Mouse (Mus musculus): ENCODE results near the gene En1. TPM values are rescaled to one million over a fixed set of nuclear protein-coding genes. Genes with fewer than 3 reads are reported as not detected.

En1 gene
- total and polyA plus RNA-seq, 3 experiments, result not detected

DNA sequence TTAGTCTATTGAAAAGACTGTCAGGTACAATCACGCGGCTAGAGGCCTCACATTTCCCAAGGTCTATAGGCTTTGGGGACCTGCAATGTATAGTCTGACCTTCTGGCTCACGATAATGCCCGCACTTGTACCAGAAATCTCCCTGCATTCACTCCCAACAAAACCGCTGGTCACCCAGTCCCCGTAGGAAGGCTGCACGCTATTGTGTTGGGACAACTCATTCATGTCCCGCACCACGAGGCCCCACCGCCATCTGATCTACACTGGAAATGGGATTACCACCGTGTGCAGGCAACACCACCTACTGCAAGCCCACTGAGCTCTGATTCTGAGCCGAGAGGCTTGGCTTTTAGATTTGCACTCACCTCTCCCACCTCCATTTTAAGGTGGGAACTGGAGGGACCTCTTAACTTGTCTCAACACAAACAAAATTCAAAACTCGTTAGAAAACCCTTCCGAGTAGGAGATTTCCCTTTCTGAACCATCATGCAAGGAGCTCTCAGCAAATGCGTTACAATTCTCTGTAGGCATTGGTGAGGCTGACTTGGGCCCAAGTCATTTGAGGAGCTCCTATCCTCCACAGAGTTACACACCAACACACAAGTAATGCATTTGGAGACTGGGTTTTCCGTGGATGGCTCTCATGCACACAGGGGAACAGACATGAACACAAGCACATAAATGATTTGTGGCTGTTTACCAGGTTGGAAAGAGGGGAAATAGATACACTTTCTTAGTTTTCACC, 3.9 kb upstream of the En1 start:
- Histone ChIP-seq H3K27ac (no peak overlapping the region), H3K36me3 (ENCODE audit: control insufficient read depth, insufficient read depth, low read length) (no peaks in the 10 kb centered on the region), H3K4me1 (ENCODE audit: control insufficient read depth, insufficient read depth, low read length) (no peaks in the 10 kb centered on the region), H3K4me3 (no peak overlapping the region), H3K9ac (ENCODE audit: low read depth, low read length) (no peak overlapping the region), H3K27me3 (ENCODE audit: control insufficient read depth, insufficient read depth, low read length) (peaks cover 33% of the 10 kb centered on the region), H3K79me2 (replicated peaks; ENCODE audit: control insufficient read depth, insufficient read depth, low read length) (no peaks in the 10 kb centered on the region)
- DNase-seq, result no peak
- intact Hi-C loops (cut with DNase I), result loop anchor here (5.0 kb wide), 1 partner anchor 454 kb away; no protein-coding TSS in a partner anchor
- no peak for TF ChIP-seq CTCF (IDR thresholded peaks at IDR 0.05)
- TF ChIP-seq POLR2A (IDR thresholded peaks at IDR 0.05; ENCODE audit: insufficient read depth, low read depth, low read length), result no peak
- no peak for TF ChIP-seq EP300 (IDR thresholded peaks at IDR 0.05; ENCODE audit: insufficient read depth, low read depth, low read length)
- 8% methylated on average over 16 of the region's 16 CpGs for WGBS

DNA sequence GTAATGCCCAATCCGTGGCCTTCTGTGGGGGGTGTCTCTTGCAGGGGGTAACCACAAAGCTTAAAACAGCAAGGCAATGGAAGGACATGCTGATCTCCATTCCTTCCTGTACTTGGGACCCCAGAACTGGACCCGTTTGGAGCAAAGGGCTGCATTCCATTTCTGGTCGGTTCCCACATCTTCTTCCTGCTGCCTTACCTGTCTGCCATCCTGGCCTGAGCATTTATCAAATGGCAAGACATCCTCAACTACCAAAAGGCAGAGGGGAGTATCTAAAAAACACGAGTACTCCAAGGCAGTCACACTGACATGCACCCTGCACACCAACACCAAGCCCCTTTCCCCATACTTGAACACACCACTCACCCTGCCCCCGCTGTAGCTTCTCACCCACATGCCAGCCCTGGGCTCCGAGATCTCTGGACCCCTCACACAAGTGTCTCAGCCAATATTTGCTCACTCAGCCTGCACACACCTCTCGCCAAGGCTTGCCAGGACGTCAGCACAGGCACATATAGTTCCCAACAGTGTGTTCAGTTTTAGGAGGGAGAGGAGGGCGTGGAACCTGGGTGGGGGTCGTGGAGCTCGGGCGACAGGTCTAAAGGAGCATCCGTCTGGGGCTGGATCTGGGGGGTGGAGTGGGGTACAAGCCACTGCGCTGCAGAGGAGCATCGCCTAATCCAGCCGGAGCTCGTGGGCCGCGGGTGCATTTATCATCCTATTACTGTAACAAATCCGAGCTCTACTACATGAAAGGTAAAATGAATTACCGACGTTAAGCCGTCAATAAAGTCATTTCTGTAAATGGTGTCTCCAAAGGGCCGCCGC, 2.7 kb upstream of the En1 start:
- DNase-seq, result no peak
- TF ChIP-seq EP300 (IDR thresholded peaks at IDR 0.05; ENCODE audit: insufficient read depth, low read depth, low read length) (no peak), CTCF (IDR thresholded peaks at IDR 0.05) (no peak)
- H3K27ac ChIP-seq, result no peak overlapping the region
- no peaks in the 10 kb centered on the region for H3K79me2 ChIP-seq (replicated peaks; ENCODE audit: control insufficient read depth, insufficient read depth, low read length)
- WGBS, result 3% methylated on average over 25 of the region's 25 CpGs
- H3K36me3 ChIP-seq (ENCODE audit: control insufficient read depth, insufficient read depth, low read length), result no peaks in the 10 kb centered on the region
- no peak overlapping the region for H3K4me3 ChIP-seq
- no peak overlapping the region for H3K9ac ChIP-seq (ENCODE audit: low read depth, low read length)
- H3K4me1 ChIP-seq (ENCODE audit: control insufficient read depth, insufficient read depth, low read length), result no peaks in the 10 kb centered on the region; the same call in 1 of the 2 replicates
- H3K27me3 ChIP-seq (ENCODE audit: control insufficient read depth, insufficient read depth, low read length), result peaks cover 39% of the 10 kb centered on the region
- intact Hi-C loops (cut with DNase I), result loop anchor here (5.0 kb wide), 1 partner anchor 453 kb away; no protein-coding TSS in a partner anchor

DNA sequence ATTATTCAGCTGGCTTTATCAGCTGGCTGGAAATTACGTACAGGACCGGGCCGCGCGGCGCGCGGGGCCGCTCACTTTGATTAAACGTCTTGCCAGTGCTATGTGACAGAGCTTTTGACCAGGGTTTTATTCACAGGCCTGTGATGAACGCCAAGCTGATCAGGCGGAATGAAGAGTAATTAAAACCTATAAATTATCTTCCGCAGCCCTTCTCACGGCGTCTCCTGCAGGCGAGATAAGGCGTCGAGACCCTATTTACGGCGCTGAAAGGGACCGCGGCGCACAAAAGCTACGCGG, 2.1 kb upstream of the En1 start:
- peaks cover 44% of the 10 kb centered on the region for H3K27me3 ChIP-seq (ENCODE audit: control insufficient read depth, insufficient read depth, low read length)
- no peaks in the 10 kb centered on the region for H3K36me3 ChIP-seq (ENCODE audit: control insufficient read depth, insufficient read depth, low read length)
- no peak for DNase-seq
- TF ChIP-seq POLR2A (IDR thresholded peaks at IDR 0.05; ENCODE audit: insufficient read depth, low read depth, low read length), result no peak
- TF ChIP-seq CTCF (IDR thresholded peaks at IDR 0.05), result no peak
- TF ChIP-seq EP300 (IDR thresholded peaks at IDR 0.05; ENCODE audit: insufficient read depth, low read depth, low read length), result no peak
- intact Hi-C loops (cut with DNase I), result no loop called here
- no peak overlapping the region for H3K9ac ChIP-seq (ENCODE audit: low read depth, low read length)
- no peak overlapping the region for H3K27ac ChIP-seq
- 3% methylated on average over 25 of the region's 25 CpGs for WGBS
- H3K4me1 ChIP-seq (ENCODE audit: control insufficient read depth, insufficient read depth, low read length), result no peaks in the 10 kb centered on the region; the same call in 1 of the 2 replicates
- H3K4me3 ChIP-seq, result no peak overlapping the region
- no peaks in the 10 kb centered on the region for H3K79me2 ChIP-seq (replicated peaks; ENCODE audit: control insufficient read depth, insufficient read depth, low read length)

DNA sequence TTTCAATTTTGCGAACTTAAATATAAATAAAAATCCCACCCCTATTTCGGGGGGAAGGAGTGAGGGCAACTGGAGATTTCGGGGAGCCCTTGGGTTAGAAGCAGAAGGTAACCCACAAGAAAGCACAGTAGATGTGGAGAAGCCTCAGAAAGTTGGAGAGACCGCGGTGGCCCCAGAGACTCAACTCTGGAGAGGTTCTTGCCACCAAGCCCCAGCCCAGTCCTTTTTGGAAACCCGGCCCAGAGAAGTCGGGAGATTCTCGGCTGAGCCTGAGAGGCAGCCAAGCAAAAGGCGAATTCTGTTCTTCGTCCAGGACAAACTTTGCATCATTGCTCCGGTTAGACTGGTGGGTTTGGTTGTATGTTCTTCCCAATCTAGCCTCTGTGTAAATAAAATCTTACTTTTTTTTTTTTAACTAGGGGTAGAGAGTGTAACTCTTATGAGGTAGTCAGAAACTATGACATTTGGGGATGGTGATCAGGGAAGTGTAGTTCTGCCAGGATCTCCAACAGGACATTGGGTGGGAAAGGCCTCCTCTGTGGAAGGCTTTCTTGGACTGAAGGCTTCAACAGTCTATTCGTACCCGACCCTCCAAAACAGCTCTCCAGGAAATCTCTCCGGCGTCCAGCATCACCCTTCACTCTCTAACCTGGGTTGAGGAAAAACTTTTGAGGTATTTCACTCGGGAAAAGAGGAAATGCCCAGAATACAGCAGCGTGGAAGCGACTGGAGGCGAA, 1.5 kb upstream of the En1 start:
- H3K27ac ChIP-seq, result no peak overlapping the region
- intact Hi-C loops (cut with DNase I), result no loop called here
- H3K4me3 ChIP-seq, result no peak overlapping the region
- H3K4me1 ChIP-seq (ENCODE audit: control insufficient read depth, insufficient read depth, low read length), result no peaks in the 10 kb centered on the region; the same call in 1 of the 2 replicates
- H3K36me3 ChIP-seq (ENCODE audit: control insufficient read depth, insufficient read depth, low read length), result no peaks in the 10 kb centered on the region
- TF ChIP-seq POLR2A (IDR thresholded peaks at IDR 0.05; ENCODE audit: insufficient read depth, low read depth, low read length) (no peak), EP300 (IDR thresholded peaks at IDR 0.05; ENCODE audit: insufficient read depth, low read depth, low read length) (no peak), CTCF (IDR thresholded peaks at IDR 0.05) (no peak)
- WGBS, result 3% methylated on average over 19 of the region's 19 CpGs
- H3K79me2 ChIP-seq (replicated peaks; ENCODE audit: control insufficient read depth, insufficient read depth, low read length), result no peaks in the 10 kb centered on the region
- DNase-seq, result no peak
- no peak overlapping the region for H3K9ac ChIP-seq (ENCODE audit: low read depth, low read length)
- H3K27me3 ChIP-seq (ENCODE audit: control insufficient read depth, insufficient read depth, low read length), result peaks cover 49% of the 10 kb centered on the region

DNA sequence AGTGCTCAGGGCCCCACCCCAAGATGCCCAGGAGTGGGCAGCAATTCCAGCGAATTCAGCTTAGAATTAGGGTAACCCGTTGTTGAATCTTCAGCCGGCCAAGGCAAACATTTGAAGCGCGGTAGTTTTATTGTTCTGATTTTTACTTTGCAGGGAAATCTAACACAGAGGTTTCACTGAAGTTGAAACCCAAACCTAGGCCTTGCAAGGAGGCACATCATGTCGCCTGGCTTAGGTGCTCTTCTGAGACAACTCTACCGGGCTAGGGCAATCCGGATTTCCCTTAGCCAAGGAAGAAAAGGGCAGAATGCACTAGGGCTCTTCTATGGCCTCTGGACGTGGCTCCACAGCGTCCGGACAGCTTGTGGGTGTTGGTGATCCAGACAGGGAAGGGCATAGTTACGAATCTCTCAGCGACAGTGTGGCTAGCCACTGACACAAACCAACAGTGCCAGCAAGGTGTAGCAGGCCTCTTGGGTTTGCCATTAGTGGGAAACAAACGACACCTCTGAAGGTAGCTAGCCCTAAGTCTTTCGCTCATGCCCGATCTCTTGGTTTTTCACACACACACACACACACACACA, 873 bp upstream of the En1 start:
- 5% methylated on average over 16 of the region's 16 CpGs for WGBS
- intact Hi-C loops (cut with DNase I), result no loop called here
- TF ChIP-seq EP300 (IDR thresholded peaks at IDR 0.05; ENCODE audit: insufficient read depth, low read depth, low read length) (no peak), CTCF (IDR thresholded peaks at IDR 0.05) (no peak), POLR2A (IDR thresholded peaks at IDR 0.05; ENCODE audit: insufficient read depth, low read depth, low read length) (no peak)
- Histone ChIP-seq H3K79me2 (replicated peaks; ENCODE audit: control insufficient read depth, insufficient read depth, low read length) (no peaks in the 10 kb centered on the region), H3K9ac (ENCODE audit: low read depth, low read length) (no peak overlapping the region), H3K36me3 (ENCODE audit: control insufficient read depth, insufficient read depth, low read length) (no peaks in the 10 kb centered on the region), H3K27me3 (ENCODE audit: control insufficient read depth, insufficient read depth, low read length) (peaks cover 47% of the 10 kb centered on the region), H3K4me3 (no peak overlapping the region), H3K4me1 (ENCODE audit: control insufficient read depth, insufficient read depth, low read length) (no peaks in the 10 kb centered on the region; the same call in 1 of the 2 replicates), H3K27ac (no peak overlapping the region)
- peak in 1 of 2 experiments; percentile 24 for DNase-seq
